Mouse (Mus musculus) heart, embryonic 15.5 days (tissue): ENCODE measurements around the gene Rad9a. TPM values are rescaled to one million over a fixed set of nuclear protein-coding genes. Genes with fewer than 3 reads are reported as not detected.

Experiments used
- ATAC-seq: fragments of 200-750 bp; cut with Nextera tagmentation; replicated peaks from 2 replicates; pipeline ENCODE4 v1.8.0; 2017; ENCODE audit warnings: low read depth, moderate TSS enrichment; ENCODE audit not compliant: insufficient number of reproducible peaks, insufficient read depth, low FRiP score
- H3K27ac ChIP-seq: fragments of 300-500 bp; sonication (generic); 2 replicates; pipeline ENCODE4 v1.5.1; 2015; ENCODE audit warnings: mild to moderate bottlenecking, inconsistent platforms
- H3K27me3 ChIP-seq: fragments of 300-500 bp; sonication (generic); 2 replicates; pipeline ENCODE4 v1.6.1; 2015; ENCODE audit warnings: inconsistent platforms
- H3K36me3 ChIP-seq: fragments of 300-500 bp; sonication (generic); 2 replicates; pipeline ENCODE4 v1.6.1; 2015; ENCODE audit warnings: mild to moderate bottlenecking, inconsistent platforms
- H3K4me1 ChIP-seq: fragments of 300-500 bp; sonication (generic); replicated peaks from 2 replicates; pipeline ENCODE4 v1.6.1; 2015; ENCODE audit warnings: inconsistent platforms
- H3K4me2 ChIP-seq: fragments of 300-500 bp; sonication (generic); 2 replicates; pipeline ENCODE4 v1.6.1; 2015; ENCODE audit warnings: inconsistent platforms, mild to moderate bottlenecking, moderate library complexity
- H3K4me3 ChIP-seq: fragments of 300-500 bp; sonication (generic); 2 replicates; pipeline ENCODE4 v1.5.1; 2015; ENCODE audit warnings: mild to moderate bottlenecking, inconsistent platforms
- H3K9ac ChIP-seq: fragments of 300-500 bp; sonication (generic); 2 replicates; pipeline ENCODE4 v1.6.1; 2015; ENCODE audit warnings: mild to moderate bottlenecking, inconsistent platforms
- H3K9me3 ChIP-seq: fragments of 300-500 bp; sonication (generic); replicated peaks from 2 replicates; pipeline ENCODE4 v1.6.1; 2016; ENCODE audit warnings: inconsistent platforms
- WGBS: fragments of 180-500 bp; shearing (Covaris S2); methylation state at CpG from one replicate; pipeline ENCODE4 v1.1.7; 2015; ENCODE audit warnings: mixed read lengths; 5-methylcytosine and 5-hydroxymethylcytosine counted together
- microRNA-seq: library from miRNA; unstranded; fragments of <30 nt; microRNA quantifications from one replicate; pipeline ENCODE4, GENCODE M21; 2016
- polyA plus RNA-seq: library from polyadenylated mRNA; unstranded; fragments of >200 nt; fragmentation: Nextera tagmentation; extraction: Ambion mirVana; gene quantifications from 2 replicates; pipeline ENCODE4 v1.2.1, GENCODE M21; 2015

Gene Rad9a
- polyA plus RNA-seq, 1 experiment from 2014 or later = 17.3 TPM

DNA sequence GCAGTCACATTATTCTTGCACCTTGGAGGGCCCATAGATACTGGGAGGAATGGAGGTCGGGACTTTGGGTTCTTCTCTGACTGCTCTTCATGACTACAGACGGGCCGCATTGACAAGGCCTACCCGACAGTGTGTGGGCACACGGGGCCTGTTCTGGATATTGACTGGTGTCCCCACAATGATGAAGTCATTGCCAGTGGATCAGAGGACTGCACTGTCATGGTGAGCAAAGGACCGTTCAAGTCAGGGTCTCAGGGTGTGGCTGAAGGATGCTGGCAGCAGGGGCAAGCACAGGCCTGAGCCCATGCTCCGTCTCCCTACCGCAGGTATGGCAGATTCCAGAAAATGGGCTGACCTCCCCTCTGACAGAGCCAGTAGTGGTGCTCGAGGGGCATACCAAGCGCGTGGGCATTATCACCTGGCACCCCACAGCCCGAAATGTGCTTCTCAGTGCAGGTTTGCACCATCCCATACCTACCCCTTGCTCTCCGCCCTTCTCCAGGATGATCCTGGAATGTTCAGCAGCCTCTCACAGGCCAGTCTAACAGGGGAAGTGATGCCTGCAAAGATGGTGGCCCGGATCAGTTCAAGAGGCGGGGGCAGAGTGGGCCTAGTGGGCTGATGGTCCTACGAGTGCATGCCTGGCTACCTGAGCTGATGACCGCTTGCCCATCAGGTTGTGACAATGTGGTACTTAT lies 51.5 kb downstream of the Rad9a start:
- Histone ChIP-seq H3K9ac (no peak overlapping the region; the same call in 1 of the 2 replicates), H3K27me3 (no peaks in the 10 kb centered on the region), H3K4me2 (peak overlapping the region; percentile 81), H3K4me3 (peak overlapping the region; percentile 94), H3K36me3 (peaks cover 21% of the 10 kb centered on the region), H3K27ac (no peak overlapping the region), H3K9me3 (no peaks in the 10 kb centered on the region), H3K4me1 (peaks cover 44% of the 10 kb centered on the region)
- 90% methylated on average over 17 of the region's 17 CpGs for whole genome bisulfite sequencing
- ATAC-seq = no peak

DNA sequence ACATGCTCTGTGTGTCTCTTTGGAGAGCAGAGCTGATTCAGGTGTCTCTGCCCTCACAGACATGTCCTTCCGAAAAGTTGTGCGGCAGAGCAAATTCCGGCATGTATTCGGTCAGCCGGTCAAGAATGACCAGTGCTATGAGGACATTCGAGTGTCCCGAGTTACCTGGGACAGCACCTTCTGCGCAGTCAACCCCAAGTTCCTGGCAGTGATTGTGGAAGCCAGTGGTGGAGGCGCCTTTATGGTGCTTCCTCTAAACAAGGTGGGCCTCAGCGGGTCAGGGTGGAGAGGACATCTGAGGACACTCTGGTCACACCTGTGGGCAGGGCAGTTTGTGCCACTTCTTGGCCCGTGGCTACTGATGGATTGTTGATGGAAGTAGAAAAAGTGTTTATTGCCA lies 52.2 kb downstream of the Rad9a start:
- Histone ChIP-seq H3K4me2 (peak overlapping the region; percentile 81), H3K4me3 (peak overlapping the region; percentile 94), H3K27me3 (no peaks in the 10 kb centered on the region), H3K36me3 (peaks cover 21% of the 10 kb centered on the region), H3K9ac (peak overlapping the region; percentile 96), H3K9me3 (no peaks in the 10 kb centered on the region), H3K27ac (peak overlapping the region; percentile 83), H3K4me1 (peaks cover 44% of the 10 kb centered on the region)
- ATAC-seq = no peak
- WGBS = 80% methylated on average over 11 of the region's 11 CpGs

DNA sequence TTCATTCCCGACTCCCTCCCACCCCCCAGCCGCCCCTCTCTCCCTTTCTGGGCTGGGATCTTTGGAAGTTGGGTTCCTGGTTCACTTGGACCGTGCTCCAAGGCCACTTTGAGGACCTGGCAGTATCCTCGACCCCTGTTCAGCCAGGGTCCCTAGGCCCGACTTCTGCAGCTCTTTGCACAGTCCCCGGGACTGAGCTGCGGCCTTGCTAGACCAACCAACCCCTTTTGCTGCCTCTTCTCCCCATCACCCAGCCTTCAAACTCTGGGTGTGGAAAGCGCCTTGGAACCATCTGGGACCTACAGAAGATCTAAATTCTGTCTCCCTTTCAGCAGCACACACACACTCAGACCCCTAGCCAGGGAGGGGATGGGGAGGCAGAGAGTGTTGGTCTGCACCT lies 52.6 kb downstream of the Rad9a start:
- Histone ChIP-seq H3K27ac (peak overlapping the region; percentile 83), H3K9me3 (no peaks in the 10 kb centered on the region), H3K4me3 (peak overlapping the region; percentile 94), H3K27me3 (no peaks in the 10 kb centered on the region), H3K4me1 (peaks cover 44% of the 10 kb centered on the region), H3K4me2 (peak overlapping the region; percentile 81), H3K36me3 (peaks cover 20% of the 10 kb centered on the region), H3K9ac (peak overlapping the region; percentile 96)
- WGBS = 2% methylated on average over 8 of the region's 8 CpGs
- 0 out of 2 replicates have a peak, but pooled peaks have one; percentile 17 for ATAC-seq

DNA sequence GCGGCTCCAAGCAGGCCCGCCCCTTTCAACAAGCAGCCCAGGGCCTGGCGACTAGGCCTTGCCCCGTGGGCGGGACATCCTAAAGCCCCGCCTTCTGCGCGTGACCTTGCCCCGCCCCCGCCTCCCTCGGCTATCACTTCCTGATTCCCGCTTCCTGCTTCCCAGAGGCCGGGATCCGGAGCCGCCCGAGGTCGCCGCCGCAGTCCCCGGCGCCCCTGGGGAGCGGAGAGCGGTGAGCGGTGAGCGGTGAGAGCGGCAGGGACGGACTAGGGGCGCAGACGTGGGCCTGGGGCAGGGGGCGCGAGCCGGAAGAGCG lies 53.0 kb downstream of the Rad9a start, which contains the start of gene Coro1b:
TSS of gene Coro1b (plus strand) at position 129 of the 316 bp plus-strand sequence.
- WGBS = under 1% methylated on average over 27 of the region's 33 CpGs
- H3K9me3 ChIP-seq = no peaks in the 10 kb centered on the region
- H3K4me2 ChIP-seq = peak within 1 kb of the TSS; percentile 81
- H3K4me3 ChIP-seq = peak within 1 kb of the TSS; percentile 94
- H3K9ac ChIP-seq = peak within 1 kb of the TSS; percentile 96
- peak; percentile 95 for ATAC-seq
- peaks cover 16% of the 10 kb centered on the region for H3K36me3 ChIP-seq
- H3K4me1 ChIP-seq = peaks cover 41% of the 10 kb centered on the region
- no peaks in the 10 kb centered on the region for H3K27me3 ChIP-seq
- peak within 1 kb of the TSS; percentile 83 for H3K27ac ChIP-seq

DNA sequence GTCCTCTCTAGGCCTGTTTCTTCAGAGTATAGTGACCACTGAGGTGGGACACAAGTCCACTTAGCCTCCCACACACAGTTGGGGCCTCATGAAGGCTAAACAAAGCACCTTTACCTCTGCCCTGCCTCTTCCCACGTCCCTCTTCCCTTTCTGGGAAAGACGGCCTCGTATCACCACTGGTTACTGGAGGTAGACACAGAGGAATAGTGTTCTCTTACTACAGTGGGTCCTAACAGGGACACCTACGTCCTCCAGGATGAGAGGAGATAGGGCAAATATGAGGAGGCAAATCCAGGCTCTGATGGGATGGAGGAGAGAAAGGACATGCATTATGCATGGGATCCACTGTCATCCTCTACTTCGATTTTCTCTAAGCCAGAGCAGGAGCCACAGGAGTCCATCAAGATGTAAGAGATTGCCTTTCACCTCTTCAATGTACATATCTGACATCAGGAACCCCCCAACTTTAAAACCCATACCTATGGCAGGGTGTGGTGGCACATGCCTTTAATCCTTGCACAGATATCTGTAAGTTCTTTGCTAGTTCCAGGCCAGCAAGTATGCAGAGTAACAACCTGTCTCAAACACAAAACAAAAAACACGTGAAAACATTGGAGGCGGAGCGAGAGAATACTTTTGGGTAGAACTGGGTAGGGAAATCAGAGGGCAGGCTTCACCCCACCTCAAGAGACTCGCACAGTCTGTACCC lies 53.5 kb downstream of the Rad9a start:
- peak overlapping the region; percentile 94 for H3K4me3 ChIP-seq

DNA sequence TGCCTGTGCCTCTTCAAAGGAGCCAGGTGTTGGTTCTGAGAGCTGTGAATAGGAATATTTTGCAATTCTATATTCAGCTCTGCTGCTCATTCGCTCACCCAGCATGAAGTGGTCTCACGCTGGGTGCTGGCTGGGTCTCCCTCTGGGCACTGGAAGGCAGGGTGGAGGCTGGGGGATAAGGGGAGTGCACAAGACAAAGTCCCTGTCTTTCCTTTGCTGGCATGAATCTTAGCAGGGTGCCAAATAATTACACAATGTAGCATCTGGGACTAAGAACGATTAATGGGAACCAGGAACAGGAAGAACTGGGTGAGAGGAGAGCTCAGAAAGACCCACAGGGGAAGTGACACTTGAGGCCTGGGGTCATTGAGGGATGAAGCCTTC lies 54.4 kb downstream of the Rad9a start:
- no peak overlapping the region for H3K27ac ChIP-seq
- WGBS = 51% methylated on average over 3 of the region's 3 CpGs
- H3K36me3 ChIP-seq = peaks cover 12% of the 10 kb centered on the region
- H3K9me3 ChIP-seq = no peaks in the 10 kb centered on the region
- H3K4me1 ChIP-seq = peaks cover 35% of the 10 kb centered on the region
- no peak overlapping the region for H3K4me2 ChIP-seq
- H3K27me3 ChIP-seq = no peaks in the 10 kb centered on the region
- H3K4me3 ChIP-seq = no peak overlapping the region
- ATAC-seq = no peak
- H3K9ac ChIP-seq = no peak overlapping the region

More for the DNA sequence above, 53.5 kb downstream of the Rad9a start:
- peak overlapping the region; percentile 44 for H3K9ac ChIP-seq
- peak overlapping the region; percentile 83 for H3K27ac ChIP-seq
- 41% methylated on average over 9 of the region's 9 CpGs for WGBS
- peaks cover 12% of the 10 kb centered on the region for H3K36me3 ChIP-seq
- 0 out of 2 replicates have a peak, but pooled peaks have one; percentile 1 for ATAC-seq
- peaks cover 38% of the 10 kb centered on the region for H3K4me1 ChIP-seq
- H3K4me2 ChIP-seq = peak overlapping the region; percentile 81
- H3K9me3 ChIP-seq = no peaks in the 10 kb centered on the region
- no peaks in the 10 kb centered on the region for H3K27me3 ChIP-seq

DNA sequence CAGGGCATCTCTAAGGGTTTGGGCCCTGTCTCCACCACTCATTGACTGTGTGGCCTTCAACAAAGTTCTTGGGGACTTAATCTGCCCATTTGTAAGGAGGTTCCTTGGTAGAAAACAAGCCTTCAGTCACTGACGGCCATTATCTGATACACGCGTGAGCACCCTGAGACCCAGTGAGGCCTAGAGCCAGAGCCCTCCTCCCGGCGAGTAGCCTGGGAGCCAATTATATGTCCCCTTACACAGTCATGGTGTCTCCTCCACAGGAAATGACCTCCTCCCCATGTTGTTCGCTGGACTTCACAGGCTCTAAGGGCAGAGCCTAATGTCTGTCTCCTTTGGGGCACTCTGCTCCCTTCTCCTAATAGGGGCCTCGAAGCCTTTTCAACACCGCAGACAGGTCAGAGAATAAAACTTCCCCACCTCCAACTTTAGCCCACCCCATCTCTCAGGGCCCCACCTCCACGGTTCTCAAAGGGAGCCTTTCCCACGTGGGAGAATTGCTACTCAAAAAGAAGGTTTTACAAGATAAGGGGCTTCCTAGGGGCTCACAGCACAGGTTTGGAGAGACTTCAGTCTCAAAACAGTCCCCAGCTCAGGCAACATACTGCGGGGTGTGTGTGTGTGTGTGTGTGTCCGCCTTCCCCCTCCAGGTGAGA lies 55.0 kb downstream of the Rad9a start:
- no peak overlapping the region for H3K27ac ChIP-seq
- no peak for ATAC-seq
- no peaks in the 10 kb centered on the region for H3K27me3 ChIP-seq
- no peaks in the 10 kb centered on the region for H3K9me3 ChIP-seq
- 59% methylated on average over 12 of the region's 12 CpGs for WGBS
- H3K36me3 ChIP-seq = peaks cover 12% of the 10 kb centered on the region
- peaks cover 32% of the 10 kb centered on the region for H3K4me1 ChIP-seq
- no peak overlapping the region for H3K4me2 ChIP-seq
- no peak overlapping the region for H3K9ac ChIP-seq
- no peak overlapping the region for H3K4me3 ChIP-seq

DNA sequence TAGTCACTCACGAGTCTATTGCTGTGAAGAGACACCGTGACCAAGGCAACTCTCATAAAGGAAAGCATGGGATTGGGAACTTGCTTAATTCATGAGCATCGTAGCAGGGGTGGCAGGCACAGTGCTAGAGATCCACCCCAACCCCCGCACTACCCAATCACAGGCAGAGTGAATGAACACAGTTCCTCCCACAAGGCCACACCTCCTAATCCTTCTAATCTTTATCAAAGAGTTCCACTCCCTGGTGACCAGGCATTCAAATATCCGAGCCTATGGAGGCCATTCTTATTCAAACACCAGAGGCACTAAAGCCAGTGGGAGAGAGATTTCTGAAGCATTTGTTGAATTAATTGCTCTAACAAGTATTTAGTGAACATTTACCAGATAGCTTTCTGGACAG lies 55.5 kb downstream of the Rad9a start:
- ATAC-seq = no peak
- WGBS = 90% methylated on average over 5 of the region's 5 CpGs
- no peak overlapping the region for H3K4me3 ChIP-seq
- H3K4me1 ChIP-seq = peaks cover 27% of the 10 kb centered on the region
- H3K27ac ChIP-seq = no peak overlapping the region
- no peaks in the 10 kb centered on the region for H3K9me3 ChIP-seq
- no peaks in the 10 kb centered on the region for H3K27me3 ChIP-seq
- H3K9ac ChIP-seq = no peak overlapping the region
- peaks cover 7% of the 10 kb centered on the region for H3K36me3 ChIP-seq
- H3K4me2 ChIP-seq = no peak overlapping the region

Small RNAs within 50 kb of the gene (microRNA-seq; reads per million reads assigned to microRNA genes)
- gene Gm26115 = not detected

Other genes with a start within 250 kb of the Rad9a start
- not detected in 2 replicates for gene Aldh3b3, start 243.0 kb downstream of the Rad9a start, polyA plus RNA-seq
- 0.16 and 1.2 TPM in 2 replicates for gene Aldh3b2, start 229.3 kb downstream of the Rad9a start, polyA plus RNA-seq
- gene Acy3, start 215.1 kb downstream of the Rad9a start, polyA plus RNA-seq = 11.3 and 12.9 TPM in 2 replicates
- gene Tbx10, start 208.9 kb downstream of the Rad9a start, polyA plus RNA-seq = not detected in 2 replicates
- gene Nudt8, start 201.1 kb downstream of the Rad9a start, polyA plus RNA-seq = 53.0 and 55.9 TPM in 2 replicates
- gene Gm49405, start 201.0 kb downstream of the Rad9a start, polyA plus RNA-seq = 4.5 and 5.4 TPM in 2 replicates
- gene Doc2g, start 198.3 kb downstream of the Rad9a start, polyA plus RNA-seq = 72.2 and 80.1 TPM in 2 replicates
- gene Ndufv1, start 188.9 kb downstream of the Rad9a start, polyA plus RNA-seq = 513 and 534 TPM in 2 replicates
- gene Gstp1, start 163.7 kb downstream of the Rad9a start, polyA plus RNA-seq = 387 and 406 TPM in 2 replicates
- gene Gstp2, start 155.6 kb downstream of the Rad9a start, polyA plus RNA-seq = 9.2 and 11.1 TPM in 2 replicates
- gene Gstp3, start 142.1 kb downstream of the Rad9a start, polyA plus RNA-seq = 0.30 and 0.93 TPM in 2 replicates
- not detected in 2 replicates for gene Cabp2, start 120.1 kb downstream of the Rad9a start, polyA plus RNA-seq
- 63.6 and 81.7 TPM in 2 replicates for gene Cdk2ap2, start 104.5 kb downstream of the Rad9a start, polyA plus RNA-seq
- gene Pitpnm1, start 101.7 kb downstream of the Rad9a start, polyA plus RNA-seq = 17.2 and 26.5 TPM in 2 replicates
- gene Aip, start 75.8 kb downstream of the Rad9a start, polyA plus RNA-seq = 78.1 and 92.5 TPM in 2 replicates
- 0.04 TPM in 1 of 2 replicates, not detected in the other for gene Gpr152, start 61.9 kb downstream of the Rad9a start, polyA plus RNA-seq
- gene Cabp4, start 57.6 kb downstream of the Rad9a start, polyA plus RNA-seq = not detected in 2 replicates
- 114 and 137 TPM in 2 replicates for gene Coro1b, start 53.0 kb downstream of the Rad9a start, polyA plus RNA-seq
- 3.6 and 33.8 TPM in 2 replicates for gene Ptprcap, start 48.1 kb downstream of the Rad9a start, polyA plus RNA-seq
- gene Rps6kb2, start 38.3 kb downstream of the Rad9a start, polyA plus RNA-seq = 42.2 and 46.1 TPM in 2 replicates
- gene Carns1, start 26.2 kb downstream of the Rad9a start, polyA plus RNA-seq = 12.3 TPM in 2 replicates
- gene Tbc1d10c, start 10.4 kb downstream of the Rad9a start, polyA plus RNA-seq = 3.0 and 14.9 TPM in 2 replicates
- gene Ppp1ca, start 9.6 kb downstream of the Rad9a start, polyA plus RNA-seq = 666 and 734 TPM in 2 replicates
- gene Clcf1, start 12.6 kb upstream of the Rad9a start, polyA plus RNA-seq = 0.96 and 1.9 TPM in 2 replicates
- not detected in 2 replicates for gene AC109138.7, start 12.7 kb upstream of the Rad9a start, polyA plus RNA-seq
- gene Pold4, start 30.2 kb upstream of the Rad9a start, polyA plus RNA-seq = 17.1 and 24.1 TPM in 2 replicates
- gene Ssh3, start 67.5 kb upstream of the Rad9a start, polyA plus RNA-seq = 6.0 and 10.7 TPM in 2 replicates
- 1.1 and 2.7 TPM in 2 replicates for gene Ankrd13d, start 81.5 kb upstream of the Rad9a start, polyA plus RNA-seq
- gene Grk2, start 104.6 kb upstream of the Rad9a start, polyA plus RNA-seq = 9.8 and 18.2 TPM in 2 replicates
- 29.5 and 37.2 TPM in 2 replicates for gene Kdm2a, start 196.6 kb upstream of the Rad9a start, polyA plus RNA-seq
- 22.6 and 28.1 TPM in 2 replicates for gene Rhod, start 237.8 kb upstream of the Rad9a start, polyA plus RNA-seq